Mouse (Mus musculus) liver, adult (tissue): Measurements from ENCODE around the gene Cd24a.

Experiments
- GATA4 ChIP-seq: IDR thresholded peaks from 2 replicates; pipeline ENCODE4 v1.6.1; 2014; ENCODE audit warnings: mild to moderate bottlenecking, low read length; ENCODE audit not compliant: insufficient replicate concordance

Cd24a gene

GRCm38 (mm10) chr10:43601511-43602396 is 23.7 kb downstream of the Cd24a start:
- no peak for TF ChIP-seq GATA4

DNA sequence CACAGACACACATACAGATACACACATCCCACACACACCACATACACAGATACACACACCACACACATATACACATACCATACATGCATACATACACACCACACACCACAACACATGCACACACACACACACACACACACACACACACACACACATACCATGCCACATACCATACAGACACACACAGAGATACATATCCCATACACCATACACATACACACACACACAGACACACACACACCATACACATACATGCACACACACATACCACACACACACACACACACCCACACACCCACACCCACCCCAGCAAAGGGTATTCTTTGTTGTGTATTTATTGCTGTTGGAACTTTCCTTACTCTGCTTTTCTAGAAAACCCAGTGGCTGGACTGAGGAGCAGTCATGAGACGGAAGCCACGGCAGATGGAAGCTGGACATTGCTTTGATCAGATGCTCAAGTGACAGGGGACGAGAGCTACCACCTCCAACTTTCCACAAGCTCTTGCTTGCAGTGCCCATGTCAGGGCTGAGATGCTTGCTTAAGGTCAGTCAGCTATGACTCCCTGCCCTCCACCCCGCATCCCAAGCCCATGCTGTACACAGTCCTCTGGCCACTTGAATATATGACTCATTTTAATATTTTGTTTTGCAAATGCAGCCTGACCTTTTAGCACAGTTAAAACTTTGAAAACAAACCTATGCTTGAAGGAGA is 26.0 kb downstream of the Cd24a start:
- TF ChIP-seq GATA4, result no peak

DNA sequence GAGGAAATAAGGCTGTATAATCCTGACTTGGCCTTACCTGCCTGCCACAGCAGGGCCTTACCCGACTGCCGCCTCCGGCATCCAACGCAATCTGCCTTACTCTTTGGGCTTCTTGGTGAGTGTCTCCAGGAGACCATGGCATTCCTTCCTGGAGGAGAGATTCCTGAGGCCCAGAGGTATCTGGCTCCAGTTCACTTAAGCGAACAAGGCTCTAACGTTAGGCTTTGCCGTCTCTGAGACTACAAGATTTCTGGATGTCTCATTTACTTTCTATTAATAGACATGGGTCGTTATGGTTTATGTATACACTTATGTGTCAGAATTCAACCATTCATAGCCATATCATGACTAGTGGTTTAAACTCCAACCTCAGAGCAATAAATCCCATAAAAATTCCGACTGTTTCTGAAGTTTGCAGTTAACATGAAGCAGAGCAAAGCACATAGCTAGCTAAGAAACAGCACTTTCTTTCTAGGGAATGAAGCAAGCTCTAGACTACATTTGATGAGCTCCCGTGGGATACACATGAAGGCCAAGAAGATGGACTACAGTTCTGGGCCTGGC is 26.7 kb downstream of the Cd24a start:
- no peak for TF ChIP-seq GATA4

GRCm38 (mm10) chr10:43605901-43606300 is 27.8 kb downstream of the Cd24a start:
- TF ChIP-seq GATA4, result no peak

GRCm38 (mm10) chr10:43609507-43609906 is 31.4 kb downstream of the Cd24a start:
- no peak for TF ChIP-seq GATA4

DNA sequence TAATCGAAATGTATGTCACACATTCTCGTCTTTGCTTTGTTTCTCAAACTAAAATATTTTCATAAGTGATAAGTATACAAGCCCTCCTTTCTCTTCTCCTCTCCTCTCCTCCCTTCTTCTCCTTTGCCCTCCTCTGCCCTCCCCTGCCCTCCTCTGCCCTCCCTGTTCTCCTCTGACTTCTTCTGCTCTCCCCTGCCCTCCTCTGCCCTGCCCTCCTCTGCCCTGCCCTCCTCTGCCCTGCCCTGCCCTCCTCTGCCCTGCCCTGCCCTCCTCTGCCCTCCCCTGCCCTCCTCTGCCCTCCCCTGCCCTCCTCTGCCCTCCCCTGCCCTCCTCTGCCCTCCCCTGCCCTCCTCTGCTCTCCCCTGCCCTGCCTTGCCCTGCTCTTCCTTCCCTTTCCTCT is 31.9 kb downstream of the Cd24a start:
- TF ChIP-seq GATA4, result no peak

DNA sequence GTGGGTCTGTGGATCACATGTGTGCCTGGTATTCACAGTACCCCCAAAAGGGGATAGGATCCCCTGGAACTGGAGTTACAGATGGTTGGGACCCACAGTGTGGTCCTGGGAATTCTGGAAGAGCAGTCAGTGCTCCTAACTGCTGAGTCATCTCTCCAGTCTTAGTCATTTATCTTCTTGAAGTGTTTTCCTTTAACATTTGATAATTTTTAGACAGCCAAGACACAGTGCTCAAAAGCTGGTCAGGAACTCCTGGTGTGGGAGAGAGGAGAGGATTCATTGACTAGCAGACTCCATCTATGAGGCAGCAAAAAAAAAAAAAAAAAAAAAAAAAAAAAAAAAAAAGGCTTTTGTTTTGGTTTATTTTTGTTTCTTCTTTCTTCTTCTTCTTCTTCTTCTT is 33.0 kb downstream of the Cd24a start:
- no peak for TF ChIP-seq GATA4

GRCm38 (mm10) chr10:43619059-43619531 is 41.0 kb downstream of the Cd24a start:
- no peak for TF ChIP-seq GATA4

DNA sequence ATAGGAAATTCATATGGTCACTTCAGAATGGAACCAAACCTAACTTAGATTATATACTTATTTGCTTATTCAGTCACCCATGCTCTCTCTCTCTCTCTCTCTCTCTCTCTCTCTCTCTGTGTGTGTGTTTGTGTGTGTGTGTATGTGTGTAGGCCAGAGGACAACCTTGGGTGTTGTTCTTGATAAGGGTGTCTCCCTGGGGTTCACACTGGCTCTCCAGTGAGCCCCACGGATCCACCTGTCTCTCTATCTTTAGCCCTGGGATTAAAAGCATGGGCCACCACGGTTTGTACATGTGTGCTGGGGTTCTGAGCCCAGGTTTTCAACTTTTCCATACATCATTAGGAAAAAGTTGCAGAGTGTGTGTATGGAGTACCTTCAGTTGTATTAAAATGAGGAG is 41.9 kb downstream of the Cd24a start:
- TF ChIP-seq GATA4, result no peak

GRCm38 (mm10) chr10:43623510-43623909 is 45.4 kb downstream of the Cd24a start:
- no peak for TF ChIP-seq GATA4

DNA sequence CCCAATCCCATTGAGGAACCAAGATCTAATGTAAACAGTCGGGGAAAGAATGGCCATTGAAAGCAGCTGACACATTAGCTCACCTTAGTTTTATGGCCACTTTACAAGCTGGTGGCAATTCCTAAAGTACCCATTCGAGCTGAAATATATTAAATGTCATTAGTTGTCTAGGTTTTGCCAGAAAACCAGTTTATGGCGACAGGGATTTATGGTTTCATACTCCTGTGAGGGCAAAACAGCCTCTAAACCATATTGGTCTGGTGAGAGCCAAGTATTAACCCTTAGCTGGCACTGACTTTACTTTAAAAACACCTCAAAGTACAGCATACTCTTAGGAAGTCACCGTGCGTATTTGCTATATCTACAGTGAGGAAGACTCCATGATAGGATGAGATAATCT is 46.3 kb downstream of the Cd24a start:
- no peak for TF ChIP-seq GATA4

- no peak for TF ChIP-seq GATA4
These were observed 46.8 kb downstream of the Cd24a start for GRCm38 (mm10) chr10:43624791-43625398.

GRCm38 (mm10) chr10:43625578-43625977 is 47.5 kb downstream of the Cd24a start:
- TF ChIP-seq GATA4, result no peak

DNA sequence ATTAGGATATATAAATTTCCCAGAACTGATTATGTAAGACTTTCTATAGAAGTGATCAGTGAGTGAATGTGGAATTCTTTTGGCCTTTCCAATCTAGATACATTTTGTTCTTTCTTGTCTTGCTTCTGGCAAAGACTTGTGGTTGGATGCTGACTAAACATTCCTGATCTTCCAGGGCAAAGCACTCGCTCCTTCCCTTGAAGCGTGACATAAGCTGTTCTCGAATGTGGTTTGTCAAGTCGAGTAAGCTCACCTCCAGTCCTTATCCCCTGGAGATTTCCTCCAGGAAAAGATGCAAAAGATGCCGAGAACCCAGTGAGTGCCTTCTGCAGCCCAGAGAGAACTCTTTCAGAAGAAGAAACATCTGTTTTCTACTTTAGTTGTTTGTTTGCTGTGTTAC is 51.1 kb downstream of the Cd24a start:
- no peak for TF ChIP-seq GATA4

GRCm38 (mm10) chr10:43629857-43630256 is 51.8 kb downstream of the Cd24a start:
- TF ChIP-seq GATA4, result no peak
